33 mouse cellular contexts compared by ENCODE assay signal in the genomic region with DNA sequence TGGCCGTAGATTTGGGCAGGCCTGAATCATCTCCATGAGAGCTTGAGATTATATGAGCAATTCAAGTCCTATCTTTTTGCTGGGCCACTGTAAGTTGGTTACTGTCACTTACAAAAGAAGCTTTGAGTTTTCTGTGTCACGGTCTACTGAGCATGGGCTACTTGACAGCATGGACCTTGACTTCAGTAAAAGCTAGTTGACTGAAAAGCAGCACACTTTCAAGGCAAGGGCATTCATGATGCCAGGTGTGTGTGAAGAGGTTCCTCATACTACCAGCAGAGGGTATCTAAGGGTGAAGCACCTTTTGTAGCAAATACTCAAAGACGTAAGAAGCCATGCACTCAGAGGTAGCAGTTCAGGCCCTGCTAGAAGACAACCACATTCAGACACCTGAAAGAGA.
DNase-seq lines count a peak whose midpoint lies in the region; ATAC-seq and TF ChIP-seq lines count a peak whose summit lies in the region.
"Had no signal": no experiment of that assay in that cellular context is flagged by ENCODE, and none has a peak within 500 bp of the region (broad histone marks: within the 10 kb centered on the region; RNA-seq: fewer than 3 reads in every experiment).

No protein-coding gene starts in this region.

- no peak overlapping the region for H3K4me2 ChIP-seq in intestine, embryonic 15.5 days (replicated peaks)
- H3K4me2 ChIP-seq: embryonic facial prominence, embryonic 15.5 days; forebrain, embryonic 12.5 days; heart, embryonic 13.5 days; hindbrain, embryonic 14.5 days; limb, embryonic 15.5 days; liver, embryonic 13.5 days; midbrain, embryonic 12.5 days; stomach, embryonic 15.5 days had no signal

- H3K4me1 ChIP-seq in intestine, embryonic 15.5 days (replicated peaks) = no peaks in the 10 kb centered on the region
- H3K4me1 ChIP-seq: embryonic facial prominence, embryonic 10.5 days; embryonic facial prominence, embryonic 15.5 days; forebrain, embryonic 12.5 days; heart, embryonic 13.5 days; limb, embryonic 15.5 days; liver, embryonic 13.5 days; stomach, embryonic 15.5 days had no signal

- TF ChIP-seq CTCF in layer of hippocampus, adult 2 months (conservative IDR thresholded peaks at IDR 0.05) = peak; percentile 32; the same call in 1 of the 2 replicates
- TF ChIP-seq CTCF in Patski (IDR thresholded peaks at IDR 0.05) = peak; percentile 26

- 90% methylated on average over 3 of the region's 3 CpGs for WGBS in intestine, embryonic 15.5 days

- no peak overlapping the region for H3K27ac ChIP-seq in layer of hippocampus, adult 2 months
- H3K27ac ChIP-seq in intestine, embryonic 15.5 days = no peak overlapping the region
- H3K27ac ChIP-seq: embryonic facial prominence, embryonic 10.5 days; embryonic facial prominence, embryonic 15.5 days; forebrain, embryonic 12.5 days; heart, embryonic 13.5 days; hindbrain, embryonic 14.5 days; limb, embryonic 15.5 days; liver, embryonic 13.5 days; midbrain, embryonic 12.5 days; stomach, embryonic 15.5 days had no signal

- DNase-seq in layer of hippocampus, adult 2 months (ENCODE audit: low spot score in 2 of 2) = no peak
- DNase-seq in layer of hippocampus, postnatal 14 days (ENCODE audit: low spot score in 2 of 2) = no peak
- no peak for DNase-seq in Patski (ENCODE audit: low read depth, low spot score)
- peak; percentile 12 for DNase-seq in kidney, postnatal 10 days
- DNase-seq in embryo, embryonic 10.5 days (ENCODE audit: low spot score) = no peak
- DNase-seq in c-Kit-positive CD71-positive TER-119-positive erythroid progenitor cells, embryonic 14.5 days (ENCODE audit: low spot score) = no peak
- DNase-seq: adrenal gland, postnatal 14 days; B cell, adult 2 months; cerebellum, adult 11-12 months; cerebellum, postnatal 14 days; forebrain, postnatal 0 days; heart, postnatal 10 days; layer of hippocampus, postnatal 36 days; left cerebral cortex, postnatal 4 days; liver, embryonic 13.5 days; lung, adult 18-20 months; lung, postnatal 4 days; retina, postnatal 1 day; right cerebral cortex, postnatal 14 days; thymus, adult 18-20 months; thymus, postnatal 36 days had no signal

- no peak for ATAC-seq in Patski
- ATAC-seq in intestine, embryonic 15.5 days = no peak
- ATAC-seq: forebrain, postnatal 0 days; lung, postnatal 0 days had no signal

- no peak overlapping the region for H3K4me3 ChIP-seq in layer of hippocampus, adult 2 months
- no peak overlapping the region for H3K4me3 ChIP-seq in intestine, embryonic 15.5 days (replicated peaks)
- H3K4me3 ChIP-seq: embryonic facial prominence, embryonic 10.5 days; embryonic facial prominence, embryonic 15.5 days; forebrain, embryonic 12.5 days; heart, embryonic 13.5 days; limb, embryonic 15.5 days; liver, embryonic 13.5 days; megakaryocyte, embryonic 14.5 days; midbrain, embryonic 12.5 days; stomach, embryonic 15.5 days had no signal

- H3K9ac ChIP-seq in intestine, embryonic 15.5 days = no peak overlapping the region
- H3K9ac ChIP-seq: embryonic facial prominence, embryonic 15.5 days; forebrain, embryonic 12.5 days; forebrain, postnatal 0 days; heart, embryonic 13.5 days; hindbrain, embryonic 14.5 days; limb, embryonic 15.5 days; liver, embryonic 13.5 days; midbrain, embryonic 12.5 days; stomach, embryonic 15.5 days had no signal

- H3K36me3 ChIP-seq in intestine, embryonic 15.5 days = no peaks in the 10 kb centered on the region
- H3K36me3 ChIP-seq: embryonic facial prominence, embryonic 10.5 days; embryonic facial prominence, embryonic 15.5 days; forebrain, embryonic 12.5 days; G1E; heart, embryonic 13.5 days; limb, embryonic 15.5 days; liver, embryonic 13.5 days; midbrain, embryonic 12.5 days; stomach, embryonic 15.5 days had no signal

- POLR2A ChIA-PET in Patski (lab: Charles Lee) = no interaction called here

- no peaks in the 10 kb centered on the region for H3K27me3 ChIP-seq in Patski
- no peaks in the 10 kb centered on the region for H3K27me3 ChIP-seq in intestine, embryonic 15.5 days (replicated peaks)
- H3K27me3 ChIP-seq: embryonic facial prominence, embryonic 15.5 days; forebrain, embryonic 12.5 days; heart, embryonic 13.5 days; limb, embryonic 15.5 days; liver, embryonic 13.5 days; midbrain, embryonic 12.5 days; stomach, embryonic 15.5 days had no signal

- in situ Hi-C loops in Patski (cut with MboI; ENCODE audit: low pct_unique_long_range_greater_than_20kb) = no loop called here

- CTCF ChIA-PET in Patski (lab: Charles Lee) = interaction anchor here (2.8 kb wide), 1 partner anchor 11 kb away, joined by 13 read pairs; no protein-coding TSS in a partner anchor

- H3K9me3 ChIP-seq in intestine, embryonic 15.5 days = no peaks in the 10 kb centered on the region
- H3K9me3 ChIP-seq: embryonic facial prominence, embryonic 10.5 days; embryonic facial prominence, embryonic 15.5 days; forebrain, embryonic 12.5 days; G1E; heart, embryonic 13.5 days; limb, embryonic 15.5 days; liver, embryonic 13.5 days; midbrain, embryonic 12.5 days; stomach, embryonic 15.5 days had no signal
